Mouse (Mus musculus): Measurements from ENCODE around the gene Cib1. TPM values are rescaled to one million over a fixed set of nuclear protein-coding genes. Genes with fewer than 3 reads are reported as not detected.

Cib1 gene
- 178 TPM for polyA plus RNA-seq (2017; shearing (Covaris generic))

GRCm38 (mm10) chr7:80232489-80233029, at the start of gene Cib1, which contains the start of gene Gdpgp1:
Cib1 (minus strand) TSS chr7:80232813.
Gdpgp1 (plus strand) TSS chr7:80232865.

DNA sequence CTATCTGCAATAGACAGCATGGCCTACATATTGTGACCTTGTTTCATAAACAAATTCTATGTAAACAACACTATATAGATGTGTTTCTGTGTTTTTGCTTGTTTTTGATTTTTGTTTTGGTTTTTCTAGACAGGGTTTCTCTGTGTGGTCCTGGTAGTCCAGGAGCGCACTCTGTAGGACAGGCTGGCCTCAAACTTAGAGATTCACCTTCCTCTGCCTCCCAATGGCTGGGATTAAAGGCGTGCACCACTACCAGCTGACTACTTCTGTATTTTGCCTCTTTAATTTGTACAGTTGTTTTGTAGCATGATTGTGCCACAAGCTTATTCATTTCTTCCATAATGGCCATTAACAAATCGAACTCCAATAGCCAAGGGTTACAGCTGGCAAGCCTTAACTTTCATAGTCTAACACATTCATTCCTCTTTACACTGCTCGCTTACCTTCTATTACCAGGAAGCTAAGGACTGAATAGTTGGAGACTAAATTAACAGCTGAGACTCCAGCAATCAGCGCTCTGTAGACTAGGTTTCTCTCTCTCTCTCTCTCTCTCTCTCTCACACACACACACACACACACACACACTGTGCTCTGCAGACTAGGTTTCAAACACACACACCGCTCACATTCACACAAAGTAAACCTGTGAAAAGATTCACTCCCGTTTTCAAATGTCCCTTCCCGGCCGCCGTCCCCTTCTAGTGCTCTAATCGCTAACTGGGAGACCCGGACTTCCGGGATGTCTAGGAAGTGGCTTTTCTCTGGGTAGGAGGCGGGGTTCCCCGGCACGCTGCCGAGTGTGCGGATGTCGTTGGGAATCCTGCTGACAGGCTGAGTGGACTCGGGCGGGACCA, 36.5 kb upstream of the Cib1 start, which contains the start of gene Vps33b:
TSS of gene Vps33b (plus strand) at position 753 of the 854 bp plus-strand sequence.

GRCm38 (mm10) chr7:80260625-80261371, 28.2 kb upstream of the Cib1 start, which contains the start of gene Ngrn:
Ngrn (plus strand) TSS chr7:80261215.

DNA sequence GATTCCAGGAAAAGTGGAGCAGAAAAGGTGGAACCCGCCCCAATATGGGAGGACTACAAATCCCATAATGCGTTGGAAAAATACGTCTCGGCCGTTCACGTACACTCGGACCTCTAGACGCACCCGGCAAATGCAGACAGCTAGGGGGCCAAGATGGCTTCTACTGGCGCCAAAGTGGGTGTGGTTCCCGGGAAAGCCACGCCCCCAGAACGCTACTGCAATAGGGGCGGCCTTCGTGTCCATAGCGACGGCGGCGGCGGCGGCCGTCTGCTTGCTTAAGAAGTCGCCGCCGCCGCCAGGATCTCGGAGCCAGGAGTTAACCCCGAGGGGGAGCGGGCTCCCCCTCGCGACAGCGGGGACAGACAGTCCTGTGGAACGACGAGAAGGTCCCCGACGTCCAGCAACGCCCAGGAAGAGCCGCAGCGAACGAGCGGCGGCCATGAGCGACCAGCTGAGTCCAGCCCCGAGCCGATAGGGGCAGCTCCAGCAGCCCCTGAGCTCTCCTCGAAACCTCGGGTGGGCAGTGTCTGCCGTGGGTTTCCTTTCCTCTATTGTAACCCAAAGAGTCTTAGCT, 13.6 kb upstream of the Cib1 start, which contains the start of gene Ttll13:
TSS of gene Ttll13 (plus strand) at position 229 of the 574 bp plus-strand sequence.

DNA sequence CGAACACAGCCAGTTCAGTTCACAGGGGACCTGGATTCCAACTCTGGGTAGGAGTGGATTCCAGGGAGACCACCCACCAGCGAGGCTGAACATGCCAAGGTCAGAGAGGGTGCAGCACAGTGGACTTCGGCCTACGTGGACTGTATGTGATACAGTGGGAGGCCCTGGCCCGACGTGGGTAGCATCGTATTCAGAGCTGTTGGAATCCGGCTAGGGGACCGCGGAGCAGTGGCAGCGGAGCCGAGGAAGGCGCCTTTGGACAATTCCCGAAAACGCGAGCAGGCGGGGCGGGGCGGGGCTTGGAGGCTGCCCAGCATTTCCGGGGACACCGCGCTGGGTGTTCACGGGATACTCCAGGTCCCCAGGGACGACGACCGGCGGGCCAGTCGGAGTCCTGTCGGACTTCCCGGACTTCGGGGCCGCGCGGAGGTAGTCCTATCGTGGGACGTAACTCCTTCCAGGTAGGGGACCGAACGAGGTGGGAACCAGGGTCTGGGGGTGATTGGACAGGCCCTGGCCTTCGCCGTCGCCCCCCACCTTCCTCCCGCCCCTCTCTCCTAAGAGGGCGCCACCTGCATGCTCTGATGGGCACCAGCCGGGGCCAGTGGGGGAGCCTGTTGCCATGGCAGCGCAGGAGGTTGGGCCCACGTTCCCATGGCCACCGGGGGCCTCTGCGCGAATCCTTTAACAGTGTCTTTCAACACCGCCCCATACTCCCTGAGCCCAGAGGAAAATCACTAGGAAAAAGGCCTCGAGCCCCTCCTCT, 45.9 kb downstream of the Cib1 start, which contains the start of gene Sema4b:
TSS of gene Sema4b (plus strand) at position 311 of the 766 bp plus-strand sequence.

Other genes starting within 250 kb of the Cib1 start
- 3.2 TPM for gene Zfp710, start 208.0 kb downstream of the Cib1 start, polyA plus RNA-seq (2017; shearing (Covaris generic))
- 35.0 TPM for gene Idh2, start 117.4 kb downstream of the Cib1 start, polyA plus RNA-seq (2017; shearing (Covaris generic))
- 9.2 TPM for gene Sema4b, start 46.0 kb downstream of the Cib1 start, polyA plus RNA-seq (2017; shearing (Covaris generic))
- gene Gdpgp1, start 52 bp upstream of the Cib1 start, polyA plus RNA-seq (2017; shearing (Covaris generic)) = 11.0 TPM
- gene Ttll13, start 13.6 kb upstream of the Cib1 start, polyA plus RNA-seq (2017; shearing (Covaris generic)) = 0.61 TPM
- gene Ngrn, start 28.4 kb upstream of the Cib1 start, polyA plus RNA-seq (2017; shearing (Covaris generic)) = 55.3 TPM
- gene Vps33b, start 36.8 kb upstream of the Cib1 start, polyA plus RNA-seq (2017; shearing (Covaris generic)) = 48.1 TPM
- gene Prc1, start 61.6 kb upstream of the Cib1 start, polyA plus RNA-seq (2017; shearing (Covaris generic)) = 18.1 TPM
- gene Rccd1, start 91.6 kb upstream of the Cib1 start, polyA plus RNA-seq (2017; shearing (Covaris generic)) = 27.0 TPM
- gene Unc45a, start 108.2 kb upstream of the Cib1 start, polyA plus RNA-seq (2017; shearing (Covaris generic)) = 86.8 TPM
- 6.9 TPM for gene Hddc3, start 110.3 kb upstream of the Cib1 start, polyA plus RNA-seq (2017; shearing (Covaris generic))
- gene Man2a2, start 138.6 kb upstream of the Cib1 start, polyA plus RNA-seq (2017; shearing (Covaris generic)) = 13.0 TPM
- 1.7 TPM for gene Fes, start 155.1 kb upstream of the Cib1 start, polyA plus RNA-seq (2017; shearing (Covaris generic))
- gene Furin, start 172.6 kb upstream of the Cib1 start, polyA plus RNA-seq (2017; shearing (Covaris generic)) = 8.9 TPM

Measured in activated CD4-positive, CD25-positive, alpha-beta regulatory T cell, adult 9 weeks (primary cell).